Mouse (Mus musculus) kidney, postnatal 25 days (tissue): ENCODE data around the gene Tcf7l2.

Source experiments
- DNase-seq, 2 experiments: peaks; one replicate each; pipeline ENCODE4 v3.0.0; 2021; ENCODE audit warnings: mixed read lengths in 2 of 2

Gene Tcf7l2

GRCm38 (mm10) chr19:55741439-55741928 lies at the start of gene Tcf7l2:
TSS of gene Tcf7l2 (plus strand) at chr19:55741820.
- DNase-seq, result peak; percentile 96 to 98

- DNase-seq, result no peak
Observed at GRCm38 (mm10) chr19:55694651-55695050, 47.0 kb upstream of the Tcf7l2 start.

GRCm38 (mm10) chr19:55695418-55695817 lies 46.2 kb upstream of the Tcf7l2 start:
- DNase-seq, result no peak

GRCm38 (mm10) chr19:55698892-55699291 lies 42.7 kb upstream of the Tcf7l2 start:
- no peak for DNase-seq

- no peak for DNase-seq
Observed at GRCm38 (mm10) chr19:55700214-55700568, 41.4 kb upstream of the Tcf7l2 start.

- peak; percentile 60 to 80 for DNase-seq
Observed at GRCm38 (mm10) chr19:55700569-55701282, 40.9 kb upstream of the Tcf7l2 start.

GRCm38 (mm10) chr19:55701283-55701633 lies 40.4 kb upstream of the Tcf7l2 start:
- peak; percentile 21 to 49 for DNase-seq

GRCm38 (mm10) chr19:55702081-55702480 lies 39.5 kb upstream of the Tcf7l2 start:
- no peak for DNase-seq

GRCm38 (mm10) chr19:55702716-55703115 lies 38.9 kb upstream of the Tcf7l2 start:
- DNase-seq, result peak; percentile 30 to 47

- DNase-seq, result no peak
Observed at GRCm38 (mm10) chr19:55704071-55704470, 37.5 kb upstream of the Tcf7l2 start.

- DNase-seq, result no peak
Observed at GRCm38 (mm10) chr19:55706300-55706699, 35.3 kb upstream of the Tcf7l2 start.

- no peak for DNase-seq
Observed at GRCm38 (mm10) chr19:55706806-55707205, 34.8 kb upstream of the Tcf7l2 start.

- no peak for DNase-seq
Observed at GRCm38 (mm10) chr19:55708031-55708554, 33.5 kb upstream of the Tcf7l2 start.

GRCm38 (mm10) chr19:55710841-55711240 lies 30.8 kb upstream of the Tcf7l2 start:
- DNase-seq, result no peak

- no peak for DNase-seq
Observed at GRCm38 (mm10) chr19:55711701-55712100, 29.9 kb upstream of the Tcf7l2 start.

- no peak for DNase-seq
Observed at GRCm38 (mm10) chr19:55712678-55713077, 28.9 kb upstream of the Tcf7l2 start.

GRCm38 (mm10) chr19:55714015-55714414 lies 27.6 kb upstream of the Tcf7l2 start:
- DNase-seq, result no peak

GRCm38 (mm10) chr19:55714665-55715064 lies 27.0 kb upstream of the Tcf7l2 start:
- DNase-seq, result no peak

- no peak for DNase-seq
Observed at GRCm38 (mm10) chr19:55719083-55719482, 22.5 kb upstream of the Tcf7l2 start.

GRCm38 (mm10) chr19:55719524-55720408 lies 21.9 kb upstream of the Tcf7l2 start:
- DNase-seq, result no peak

GRCm38 (mm10) chr19:55720409-55721092 lies 21.1 kb upstream of the Tcf7l2 start:
- DNase-seq, result no peak

- DNase-seq, result peak in 1 of 2 experiments; percentile 48
Observed at GRCm38 (mm10) chr19:55722376-55722775, 19.2 kb upstream of the Tcf7l2 start.

- DNase-seq, result no peak
Observed at GRCm38 (mm10) chr19:55729376-55729775, 12.2 kb upstream of the Tcf7l2 start.
